Mouse (Mus musculus) hindlimb bud, embryonic 11.5 days (tissue): Measurements from ENCODE around the gene Kalrn.

Source experiments
- DNase-seq: peaks from one replicate; pipeline ENCODE4 v3.0.0-alpha.2; 2012; ENCODE audit warnings: low read depth, low spot score; ENCODE audit errors: extremely low spot score

The Kalrn gene

DNA sequence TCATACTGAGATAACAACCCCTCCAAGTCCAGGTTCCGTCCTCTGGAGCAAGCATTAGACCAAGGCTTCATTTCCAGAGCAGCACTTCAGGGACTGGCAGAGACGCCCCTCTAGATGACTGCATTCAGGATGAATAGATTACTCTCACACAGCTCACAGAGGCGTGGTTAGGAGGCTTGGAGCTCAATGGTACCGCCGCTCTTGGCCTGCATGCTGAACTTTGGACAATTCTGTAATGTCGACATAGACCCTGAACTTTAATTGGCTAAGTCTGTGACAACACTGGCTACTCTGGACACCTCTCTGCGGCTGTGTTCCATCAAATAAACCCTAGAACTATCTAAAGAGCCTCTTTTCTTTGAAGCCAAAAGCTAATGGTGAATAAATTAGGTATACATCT lies 525.8 kb downstream of the Kalrn start:
- DNase-seq, result no peak

DNA sequence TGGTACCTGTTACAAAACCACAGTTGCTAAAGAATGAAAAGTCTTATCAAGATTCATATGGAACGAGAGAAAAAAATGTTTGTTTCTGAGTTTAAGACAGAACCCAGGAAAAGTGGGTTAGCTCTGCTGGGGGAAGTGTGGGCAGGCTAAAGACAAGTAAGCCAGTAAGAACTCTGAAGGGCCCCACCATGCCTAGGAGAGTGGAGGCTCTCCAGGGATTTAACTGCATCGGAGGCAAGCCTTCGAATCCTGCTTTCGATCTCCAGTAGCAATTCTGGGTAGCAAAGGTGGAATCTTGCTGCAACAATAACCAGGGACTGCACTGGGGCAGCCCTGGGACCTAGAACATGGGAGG lies 526.3 kb downstream of the Kalrn start:
- no peak for DNase-seq

DNA sequence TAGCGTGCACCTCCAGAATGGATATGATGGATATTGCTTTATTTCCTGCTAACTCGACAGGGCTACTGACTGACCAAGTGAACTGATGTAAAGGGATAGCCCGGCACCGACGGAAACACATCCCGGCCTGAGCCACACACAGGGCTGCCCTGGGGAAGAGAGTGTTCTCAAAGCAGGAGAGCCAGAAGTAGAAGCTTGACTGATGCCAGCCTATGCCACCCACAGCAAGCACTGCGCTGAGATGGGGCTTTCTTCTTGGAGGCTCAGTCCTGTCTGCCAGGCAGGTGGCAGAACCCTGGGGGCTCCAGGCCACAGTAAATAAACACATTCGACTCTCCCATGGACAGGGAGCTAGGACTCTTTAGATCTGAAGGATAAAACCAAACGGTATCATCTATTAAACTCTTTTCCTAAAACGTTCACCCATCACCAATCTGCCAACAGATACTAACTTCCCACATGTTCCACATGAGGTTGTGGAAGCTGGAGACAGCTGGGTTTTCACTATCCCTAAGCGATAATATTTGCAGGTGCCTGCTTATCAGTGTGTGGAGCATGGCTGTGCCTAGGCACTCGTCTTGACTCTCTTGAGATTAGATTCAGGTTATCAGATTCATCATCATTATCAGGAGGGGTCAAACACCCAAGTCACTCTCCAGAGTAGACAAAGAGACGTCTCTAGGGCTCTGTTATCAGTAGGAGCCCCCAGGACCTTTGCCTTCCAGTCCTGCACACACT lies 526.9 kb downstream of the Kalrn start:
- no peak for DNase-seq

DNA sequence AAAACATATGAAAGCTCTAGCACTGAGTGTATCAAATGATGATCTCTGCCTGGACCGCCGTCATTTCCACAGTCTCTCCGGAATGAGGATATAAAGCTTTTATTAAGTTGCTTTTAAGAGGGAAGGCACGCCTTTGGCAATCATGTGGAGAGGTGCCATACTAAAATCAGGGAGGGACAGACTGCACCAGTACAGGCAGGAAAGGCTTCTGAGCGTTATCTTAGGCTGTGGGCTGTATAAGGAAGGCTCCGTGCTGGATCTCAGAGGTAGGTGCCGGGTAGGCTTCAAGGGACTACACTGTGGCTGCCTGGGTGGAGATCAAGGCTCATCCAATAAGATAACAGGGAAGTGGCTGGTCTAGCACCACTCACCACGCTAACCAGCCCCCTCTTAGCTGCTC lies 528.8 kb downstream of the Kalrn start:
- no peak for DNase-seq

DNA sequence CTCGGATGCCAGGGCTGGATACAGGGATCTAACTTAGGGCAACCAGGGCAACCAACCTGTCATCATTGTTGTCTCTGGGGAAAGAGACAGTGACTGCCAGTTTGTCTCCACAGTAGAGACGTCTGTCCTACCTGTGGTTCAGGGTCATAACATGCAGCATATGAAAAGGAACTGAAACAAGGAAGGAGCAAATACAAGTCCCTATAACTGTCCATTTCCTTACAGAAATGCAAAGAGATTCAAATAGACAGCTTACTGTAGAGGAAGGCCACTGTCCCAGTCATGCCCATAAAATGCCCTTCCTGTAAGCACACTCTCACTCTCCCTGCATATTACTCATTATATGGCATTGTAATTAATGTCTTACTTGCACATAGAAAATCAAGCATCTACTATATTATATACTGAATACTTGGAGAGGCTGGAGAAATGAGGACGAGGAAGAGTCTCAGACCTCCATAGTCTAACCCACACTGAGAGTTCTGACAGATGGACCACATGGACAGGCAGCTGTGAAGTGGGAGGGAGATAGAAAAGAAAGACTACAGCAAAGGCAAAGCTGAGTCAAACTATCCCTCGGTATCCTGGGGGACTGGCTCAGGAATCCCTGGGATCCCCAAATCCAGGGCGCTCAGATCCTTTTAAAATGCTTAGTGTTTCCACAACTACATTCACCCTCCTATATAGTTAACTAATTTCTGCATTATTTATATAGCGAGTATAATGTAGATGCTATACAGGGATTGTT lies 530.1 kb downstream of the Kalrn start:
- no peak for DNase-seq

DNA sequence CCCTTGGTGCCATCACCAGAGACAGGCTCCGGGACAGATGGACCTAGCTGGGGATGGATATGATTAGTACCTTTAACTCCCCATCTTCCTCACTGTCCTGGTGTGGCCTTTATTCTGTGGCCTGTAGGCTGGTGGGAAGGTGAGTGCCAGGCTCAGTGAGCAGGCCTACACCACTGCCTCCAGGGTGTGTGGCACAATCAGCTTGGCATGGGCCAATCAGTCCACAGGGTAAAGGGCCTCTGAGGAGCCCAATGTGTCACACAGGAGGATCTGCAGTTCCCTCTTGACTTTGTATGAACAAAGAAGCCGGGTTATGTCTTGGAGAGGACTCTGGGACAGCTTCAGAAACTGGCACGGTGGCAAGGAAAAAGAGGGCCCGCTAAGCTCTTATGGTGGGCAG lies 530.7 kb downstream of the Kalrn start:
- no peak for DNase-seq

DNA sequence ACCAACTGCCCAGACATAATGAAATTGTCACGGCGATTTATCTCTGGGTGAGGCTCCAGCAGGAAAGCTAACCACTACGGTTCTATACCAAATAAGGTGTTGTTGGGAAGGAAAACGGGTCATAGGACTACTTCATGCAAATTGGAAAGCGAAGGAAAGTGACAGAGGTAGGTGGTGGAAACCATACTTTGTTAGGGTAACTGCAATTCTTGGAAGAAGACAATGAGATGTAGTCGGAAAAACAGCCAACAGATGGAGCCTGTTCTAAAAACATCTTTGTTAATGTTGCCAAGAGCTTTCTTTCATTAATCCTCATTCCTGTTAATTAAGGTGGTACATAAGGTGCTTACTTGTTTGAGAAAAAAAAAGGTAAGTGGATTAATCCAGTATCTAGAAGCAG lies 533.1 kb downstream of the Kalrn start:
- DNase-seq, result no peak

DNA sequence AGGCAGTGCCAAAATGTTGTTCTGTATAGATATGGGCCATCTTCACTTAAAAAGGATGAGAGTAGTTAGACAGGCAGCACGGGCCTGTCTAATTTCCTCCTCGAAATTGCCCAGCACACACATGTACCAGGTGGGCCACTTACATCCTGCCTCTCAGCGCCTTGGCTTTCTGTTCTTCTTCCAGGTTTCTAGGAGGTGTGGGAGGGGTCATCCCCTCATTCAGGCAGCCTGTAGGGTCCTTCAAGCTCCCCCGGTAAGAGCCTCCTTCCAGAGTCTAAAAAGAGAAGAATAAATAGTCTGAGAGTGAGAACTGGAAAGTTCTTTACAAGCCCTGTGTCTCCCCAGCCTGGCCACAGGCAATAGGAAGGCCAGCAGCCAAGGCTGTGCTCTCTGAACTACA lies 533.6 kb downstream of the Kalrn start:
- no peak for DNase-seq

DNA sequence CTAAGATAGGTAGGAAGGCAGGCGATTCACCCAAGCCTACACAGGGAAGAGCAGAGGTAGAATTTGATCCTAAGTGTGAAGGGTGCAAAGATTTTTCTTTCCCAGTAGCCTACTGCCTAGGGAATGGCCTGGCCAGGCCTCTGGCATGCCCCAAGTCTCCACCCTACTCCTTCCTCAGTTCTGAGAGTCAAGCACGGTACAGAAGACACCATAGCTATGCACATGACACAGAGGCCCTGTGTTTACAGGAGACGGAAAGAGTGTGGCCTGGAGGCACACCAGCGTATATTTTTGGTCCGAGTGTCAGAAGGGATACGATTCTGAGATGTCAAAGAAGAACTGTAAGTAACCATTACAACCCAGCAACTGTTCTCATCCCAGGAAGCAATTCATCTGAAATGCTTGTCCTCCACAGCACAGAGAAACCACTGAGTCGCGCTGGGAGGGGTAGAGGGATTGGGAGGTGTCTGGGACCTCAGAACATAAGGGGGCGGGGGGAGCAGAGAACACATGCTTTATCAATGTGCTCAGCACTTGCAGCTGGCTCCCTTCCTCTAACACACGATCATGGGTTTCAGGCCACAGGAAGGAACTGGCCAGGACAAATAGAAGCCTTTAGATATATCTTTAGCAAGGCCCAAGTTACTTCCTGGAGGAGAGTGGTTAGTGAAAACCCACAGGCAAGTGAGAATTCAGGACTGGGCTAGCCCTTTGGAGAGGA lies 536.8 kb downstream of the Kalrn start:
- DNase-seq, result no peak

DNA sequence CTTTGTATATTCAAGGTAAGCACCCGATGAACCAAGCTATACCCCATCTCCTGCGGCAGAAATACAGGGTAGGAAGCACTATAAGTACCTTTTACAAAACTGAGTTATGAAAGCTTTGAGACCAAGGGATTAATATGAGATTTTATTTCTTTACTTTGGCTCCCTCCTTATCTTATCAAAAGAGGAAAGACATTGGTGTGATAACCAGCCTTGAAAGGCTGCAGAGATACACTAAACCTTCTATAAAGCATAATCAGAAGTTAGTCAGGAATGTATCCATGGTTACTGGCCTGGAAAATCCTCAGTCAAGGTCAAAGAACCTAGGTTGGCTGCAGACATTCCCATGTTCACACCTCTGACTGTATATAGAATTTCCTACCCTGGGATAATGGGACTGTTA lies 537.6 kb downstream of the Kalrn start:
- no peak for DNase-seq

DNA sequence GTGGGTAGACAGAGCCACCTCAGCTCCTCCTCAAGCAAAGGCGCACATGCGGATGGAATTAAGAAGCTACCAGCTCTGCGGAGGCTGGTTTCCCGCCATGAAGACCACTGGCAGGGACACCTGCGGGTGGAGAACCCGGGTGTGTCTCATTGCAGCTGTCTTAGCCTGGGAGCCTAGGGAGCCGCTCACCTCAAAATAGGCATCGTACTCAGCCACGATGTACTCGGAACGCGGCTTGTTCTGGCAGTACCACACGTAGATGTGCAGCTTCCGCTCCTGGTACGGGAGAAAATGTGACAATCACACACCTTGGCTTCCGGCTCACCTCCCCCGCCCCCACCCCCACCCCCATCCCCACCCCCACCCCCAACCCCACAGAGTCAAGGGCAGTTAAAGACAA lies 539.1 kb downstream of the Kalrn start:
- DNase-seq, result no peak

DNA sequence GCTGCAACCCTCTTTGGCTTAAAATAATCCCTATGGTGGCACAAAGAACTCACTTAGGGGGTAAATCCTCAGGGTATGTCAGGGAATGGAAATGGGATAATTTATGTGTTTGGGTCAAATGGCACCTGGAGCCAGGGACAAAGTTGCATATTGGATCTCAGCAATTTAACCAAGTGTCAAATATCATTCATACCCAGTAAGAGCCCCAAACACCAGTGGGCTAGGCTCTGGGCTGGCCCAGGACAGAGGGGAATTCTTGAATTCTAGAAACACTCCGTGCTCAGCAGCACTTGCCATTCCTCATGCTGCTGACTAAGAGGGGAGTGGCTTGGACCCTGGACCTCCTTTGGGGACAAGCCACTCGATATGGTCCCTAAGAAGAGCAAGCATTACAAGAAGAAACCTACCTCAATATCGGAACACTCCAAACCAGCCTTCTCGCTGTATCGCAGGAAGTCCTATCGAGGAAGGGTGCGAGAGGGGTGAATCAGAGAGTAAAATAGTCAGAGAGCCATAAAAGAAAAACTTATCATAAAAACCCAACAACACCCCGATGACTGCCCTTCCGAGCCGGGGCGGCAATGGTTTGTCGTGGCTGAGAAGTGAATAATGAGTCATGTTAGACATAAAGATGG lies 541.2 kb downstream of the Kalrn start:
- no peak for DNase-seq

DNA sequence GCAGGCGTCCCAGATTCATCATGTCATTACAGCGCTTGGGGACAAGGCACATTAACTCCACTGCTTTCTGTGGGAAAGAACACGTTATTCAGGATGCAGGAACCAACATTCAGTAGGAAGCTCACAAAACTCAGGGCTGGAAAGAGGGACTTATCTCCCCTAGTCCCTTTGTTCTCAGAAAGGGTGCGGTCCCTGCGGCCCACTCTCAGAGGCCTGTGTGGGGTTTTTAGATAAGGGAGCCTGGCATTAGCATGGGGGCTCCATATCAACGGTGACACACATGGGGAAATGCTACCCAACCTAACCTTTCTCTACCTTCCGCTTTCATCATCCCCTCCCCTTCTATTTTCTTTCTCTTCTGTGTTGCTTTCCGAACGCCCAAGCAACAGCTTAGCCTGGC lies 541.8 kb downstream of the Kalrn start:
- no peak for DNase-seq

DNA sequence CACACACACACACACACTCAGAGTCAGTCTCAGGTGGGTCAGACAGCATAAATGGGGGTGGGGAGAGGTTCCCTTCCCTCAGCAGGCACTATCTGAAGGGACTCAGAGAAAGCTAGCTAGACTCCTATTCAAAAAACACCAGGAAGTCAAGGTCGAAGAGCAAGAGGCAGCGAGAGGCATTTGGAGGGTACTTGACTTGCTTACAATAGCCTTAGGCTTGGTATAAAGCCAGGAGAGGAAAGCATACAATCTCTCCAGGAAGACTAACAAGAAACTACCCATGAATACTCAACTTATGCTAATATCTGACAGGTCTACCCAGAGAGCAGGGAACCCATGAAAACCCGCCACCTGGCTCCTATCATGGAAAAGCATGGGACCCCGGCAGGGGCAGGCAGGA lies 543.0 kb downstream of the Kalrn start:
- no peak for DNase-seq

DNA sequence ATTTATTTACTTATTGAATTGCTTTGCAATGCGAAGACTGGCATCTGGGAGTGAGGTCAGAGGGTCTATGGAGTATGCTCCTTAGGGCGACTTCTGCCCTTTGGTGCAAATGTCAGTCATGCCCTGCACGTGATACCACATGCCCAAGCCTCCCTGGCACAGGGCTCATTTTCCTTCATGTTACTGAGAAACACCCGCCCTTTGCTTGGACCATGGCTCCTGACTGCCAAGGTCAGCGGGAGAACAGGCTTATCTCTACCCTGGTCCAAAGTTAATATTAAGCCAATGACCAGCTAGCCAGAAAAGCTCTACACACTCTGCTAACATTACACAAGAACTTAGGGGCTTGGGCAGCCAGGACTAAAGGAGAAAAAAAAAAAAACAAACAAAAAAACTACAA lies 543.5 kb downstream of the Kalrn start:
- DNase-seq, result no peak

DNA sequence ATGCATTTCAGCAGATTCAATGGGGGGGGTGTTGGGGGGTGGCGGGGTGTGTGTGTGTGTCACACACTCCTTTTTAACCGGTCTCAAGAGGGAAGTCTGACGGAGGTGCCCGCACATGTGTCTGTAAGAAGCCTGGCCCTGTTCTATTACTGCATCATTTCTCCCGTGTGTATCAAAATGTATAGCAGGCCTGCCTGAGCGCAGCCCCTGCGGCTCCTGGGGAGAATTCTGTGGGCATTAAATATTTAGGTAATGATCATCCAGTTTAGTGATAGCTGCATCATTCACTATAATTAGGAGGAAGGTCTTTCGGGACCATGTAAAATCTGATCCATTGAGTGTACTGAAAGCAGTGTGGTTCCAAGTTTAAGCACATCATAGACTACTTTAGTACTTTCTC lies 556.1 kb downstream of the Kalrn start:
- DNase-seq, result no peak

DNA sequence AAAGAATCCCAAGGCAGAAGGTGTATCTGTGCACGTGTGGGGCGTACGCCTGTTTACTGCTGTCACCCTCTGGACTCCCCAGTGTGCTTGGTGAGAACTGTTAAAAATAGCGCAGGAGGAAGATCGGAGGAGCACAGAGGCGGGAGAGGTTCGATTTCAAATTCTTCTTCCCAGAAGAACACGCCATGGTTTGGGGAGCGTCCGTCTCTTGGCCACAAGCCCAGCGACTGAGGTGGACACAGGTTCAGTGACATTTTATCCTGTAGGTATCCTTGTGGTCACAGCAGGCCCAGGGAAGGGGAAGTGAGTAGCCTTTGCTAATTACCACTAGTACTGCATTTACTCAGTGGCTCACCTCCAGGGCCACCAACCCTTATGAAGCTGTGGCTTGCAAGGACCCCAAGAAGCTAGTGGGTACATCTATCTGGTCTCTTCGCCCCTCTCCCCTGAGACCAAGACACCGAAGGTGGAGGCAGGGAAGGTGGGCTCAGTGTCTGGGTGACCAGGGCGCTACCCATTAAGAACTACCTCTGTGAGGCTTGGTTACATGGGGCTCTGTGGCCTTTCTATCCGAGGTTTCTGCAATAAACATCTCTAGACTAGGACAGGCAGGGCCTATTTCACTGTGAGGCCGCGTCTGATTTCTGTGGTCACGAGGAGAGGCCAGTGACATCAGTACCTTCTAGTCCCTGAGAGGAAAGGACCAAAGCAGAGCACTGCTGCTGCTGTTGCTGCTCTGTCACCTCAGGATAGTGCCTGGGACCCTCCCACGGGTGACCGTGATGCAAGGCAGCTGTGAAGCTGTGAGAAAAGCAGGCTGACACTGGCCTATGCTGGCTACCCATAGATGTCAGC lies 561.1 kb downstream of the Kalrn start:
- DNase-seq, result no peak

DNA sequence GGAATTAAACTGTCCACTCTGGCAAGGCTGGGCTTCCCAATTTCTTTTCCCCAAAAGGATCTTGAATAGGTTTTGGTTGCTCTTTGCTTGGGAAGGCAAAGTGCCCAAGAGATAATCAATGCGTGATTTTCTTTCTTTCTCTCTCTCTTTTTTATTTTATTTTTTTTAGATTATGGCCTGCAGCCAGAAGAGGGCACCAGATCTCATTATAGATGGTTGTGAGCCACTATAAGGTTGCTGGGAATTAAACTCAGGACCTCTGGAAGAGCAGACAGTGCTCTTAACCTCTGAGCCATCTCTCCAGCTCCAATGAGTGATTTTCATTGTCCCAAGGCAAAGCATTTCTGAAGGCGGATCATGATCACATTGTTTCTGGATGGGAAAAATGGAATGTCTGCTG lies 563.8 kb downstream of the Kalrn start:
- DNase-seq, result no peak

DNA sequence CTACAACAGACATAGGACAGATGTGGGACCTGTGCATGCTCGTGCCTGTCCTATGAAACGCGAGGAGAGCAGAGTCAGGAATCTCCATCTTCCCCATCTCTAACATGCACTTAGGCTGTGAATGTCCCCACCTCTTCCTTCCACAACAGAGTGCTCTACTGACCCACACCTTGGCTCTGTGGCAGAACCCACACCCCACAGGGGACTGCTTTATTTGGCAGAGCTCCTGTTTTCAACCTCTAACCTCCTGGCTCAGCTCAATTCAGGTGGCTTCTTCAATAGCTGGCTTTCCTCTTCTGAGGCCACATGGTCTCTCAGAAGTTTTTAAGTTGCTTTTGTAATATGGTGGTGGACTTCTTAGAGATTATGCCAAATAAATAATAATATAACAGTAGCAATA lies 567.3 kb downstream of the Kalrn start:
- DNase-seq, result no peak

DNA sequence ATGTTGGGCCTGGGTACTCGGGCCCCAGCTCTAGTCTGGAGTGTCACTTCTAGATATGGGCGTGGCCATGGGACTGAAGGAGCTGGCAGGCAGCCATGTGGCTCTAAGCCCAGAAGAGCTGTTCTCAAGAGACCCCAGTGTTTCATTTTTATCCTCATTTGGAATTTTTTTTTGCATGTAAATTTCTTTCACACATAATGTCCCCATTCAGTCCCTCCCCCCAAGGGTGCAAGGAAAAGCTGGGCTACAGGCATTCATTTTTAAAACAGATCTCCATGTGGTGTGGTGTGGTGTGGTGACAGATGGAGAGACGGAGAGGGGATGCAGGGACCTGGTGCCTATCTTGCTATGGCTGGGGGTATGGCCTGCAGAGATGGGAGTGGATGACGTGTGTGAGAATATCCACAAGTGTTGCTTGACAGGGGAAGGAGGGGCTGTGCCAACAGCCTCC lies 569.2 kb downstream of the Kalrn start:
- DNase-seq, result no peak
